Mouse (Mus musculus) CD4-positive, CD25-positive, alpha-beta regulatory T cell, adult 4 months (primary cell): ENCODE measurements around the gene Arhgap9. TPM values are rescaled to one million over a fixed set of nuclear protein-coding genes. Genes with fewer than 3 reads are reported as not detected.

ENCODE experiments used
- ATAC-seq: one replicate; pipeline ENCODE4 v1.8.0; 2017
- polyA plus RNA-seq, 2 experiments: library from polyadenylated mRNA; unstranded; fragments of 100-300 nt; shearing (Covaris generic); gene quantifications; one replicate each; pipeline ENCODE4 v1.2.1; 2017

The Arhgap9 gene
- 100 to 1,000 TPM in 1 of 2 experiments, 10 to 100 TPM in 1; 92.4 to 118 TPM for polyA plus RNA-seq

GRCm38 (mm10) chr10:127321621-127322020 lies at the start of gene Arhgap9:
Gene Arhgap9, plus strand, starts transcription at chr10:127321964.
- peak; percentile 62 for ATAC-seq

DNA sequence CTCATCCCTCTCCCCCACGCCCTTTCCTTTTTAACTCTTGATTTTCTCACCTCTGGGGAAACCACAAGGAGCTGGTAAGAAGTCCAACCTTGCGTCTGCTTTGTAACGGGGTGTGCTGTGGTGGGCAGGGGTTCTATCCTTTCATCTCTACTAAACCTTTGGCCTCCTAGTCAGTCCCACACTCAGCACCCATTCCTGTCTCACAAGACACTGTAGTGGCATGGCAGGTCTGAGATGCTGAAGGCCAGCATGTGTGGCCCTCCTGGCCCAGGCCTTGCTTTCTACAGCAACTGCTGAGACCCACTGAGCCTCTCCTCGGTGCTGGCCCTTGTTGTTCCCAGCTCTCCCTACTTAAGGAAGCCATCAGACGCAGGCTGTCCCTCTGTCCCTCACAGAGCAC lies 49.4 kb upstream of the Arhgap9 start:
- ATAC-seq: no peak

GRCm38 (mm10) chr10:127274261-127275022 lies 47.3 kb upstream of the Arhgap9 start:
- ATAC-seq: no peak

DNA sequence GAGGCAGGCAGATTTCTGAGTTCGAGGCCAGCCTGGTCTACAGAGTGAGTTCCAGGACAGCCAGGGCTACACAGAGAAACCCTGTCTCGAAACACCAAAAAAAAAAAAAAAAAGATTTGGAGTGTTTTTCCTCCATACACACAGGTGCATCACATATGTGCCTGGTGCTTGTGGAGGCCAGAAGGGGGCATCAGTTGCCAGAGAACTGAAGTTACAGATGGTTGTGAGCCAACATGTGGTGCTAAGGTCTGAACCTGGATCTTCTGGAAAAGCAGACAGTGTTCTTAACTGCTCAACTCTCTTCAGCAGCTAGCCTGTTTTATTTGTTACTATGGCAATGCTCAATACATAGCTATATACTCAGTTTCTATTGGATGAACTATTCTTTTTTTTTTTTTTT lies 42.0 kb upstream of the Arhgap9 start:
- no peak for ATAC-seq

- ATAC-seq: no peak
Measured at GRCm38 (mm10) chr10:127281316-127281715, 40.4 kb upstream of the Arhgap9 start.

DNA sequence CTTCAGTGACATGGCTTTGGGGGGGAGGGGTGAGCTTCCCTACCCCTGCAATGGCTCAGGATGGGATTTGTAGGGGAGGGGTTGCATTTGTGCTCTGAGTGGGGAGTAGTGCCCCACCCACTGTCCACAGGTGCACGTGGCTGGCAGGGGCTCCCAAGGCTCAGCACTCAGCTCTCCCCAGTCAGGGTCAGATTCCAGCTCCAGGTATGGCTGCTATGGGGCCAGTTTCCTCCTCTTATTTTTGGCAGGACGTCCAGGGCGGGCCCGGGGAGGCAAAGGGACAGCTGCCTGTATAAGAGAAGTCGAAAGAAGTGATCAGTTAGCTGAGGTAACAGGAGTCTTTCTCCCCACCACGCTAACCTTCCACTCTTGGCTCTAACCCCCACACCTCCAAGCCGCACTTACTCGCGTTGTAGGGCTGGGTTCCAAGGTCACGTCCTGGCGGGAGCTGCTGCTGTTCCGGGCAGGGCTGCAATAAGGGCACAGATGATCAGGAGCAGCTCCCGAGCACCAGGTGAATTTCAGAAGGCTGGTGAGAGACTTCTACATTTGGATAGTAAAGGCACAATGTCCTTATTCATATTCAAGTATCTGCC lies 39.0 kb upstream of the Arhgap9 start:
- no peak for ATAC-seq

GRCm38 (mm10) chr10:127284105-127284622 lies 37.6 kb upstream of the Arhgap9 start:
- ATAC-seq: no peak

GRCm38 (mm10) chr10:127284724-127285500 lies 36.9 kb upstream of the Arhgap9 start:
- ATAC-seq: no peak

GRCm38 (mm10) chr10:127285644-127286043 lies 36.1 kb upstream of the Arhgap9 start:
- no peak for ATAC-seq

- no peak for ATAC-seq
Measured at GRCm38 (mm10) chr10:127286194-127286593, 35.6 kb upstream of the Arhgap9 start.

- no peak for ATAC-seq
Measured at GRCm38 (mm10) chr10:127286730-127287129, 35.0 kb upstream of the Arhgap9 start.

- ATAC-seq: no peak
Measured at GRCm38 (mm10) chr10:127287271-127287935, 34.4 kb upstream of the Arhgap9 start.

DNA sequence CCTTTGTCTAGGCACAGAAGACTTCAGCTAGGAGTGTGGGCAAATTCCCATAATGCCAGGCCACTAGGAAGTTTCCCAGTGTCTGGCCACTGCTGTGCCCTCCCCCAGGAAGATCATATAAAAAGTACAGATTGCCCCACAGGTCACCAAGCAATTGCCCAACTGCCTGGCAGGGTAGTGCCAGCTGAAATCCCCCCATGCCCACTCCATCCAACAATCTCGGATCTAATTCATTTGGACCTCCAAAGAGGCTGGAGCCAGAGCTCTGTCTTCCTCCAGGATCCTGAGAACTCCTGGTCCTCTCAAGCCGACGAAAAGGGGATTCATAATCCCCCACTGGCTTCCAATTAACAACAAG lies 33.8 kb upstream of the Arhgap9 start:
- no peak for ATAC-seq

GRCm38 (mm10) chr10:127288328-127288799 lies 33.4 kb upstream of the Arhgap9 start:
- ATAC-seq: no peak

GRCm38 (mm10) chr10:127288800-127289572 lies 32.8 kb upstream of the Arhgap9 start, which contains the start of gene Mbd6:
Gene Mbd6, minus strand, starts transcription at chr10:127289018.
- peak; percentile 28 for ATAC-seq

- ATAC-seq: peak; percentile 33
Measured at GRCm38 (mm10) chr10:127289573-127290191, 32.1 kb upstream of the Arhgap9 start.

GRCm38 (mm10) chr10:127290307-127290929 lies 31.3 kb upstream of the Arhgap9 start:
- ATAC-seq: peak; percentile 81

DNA sequence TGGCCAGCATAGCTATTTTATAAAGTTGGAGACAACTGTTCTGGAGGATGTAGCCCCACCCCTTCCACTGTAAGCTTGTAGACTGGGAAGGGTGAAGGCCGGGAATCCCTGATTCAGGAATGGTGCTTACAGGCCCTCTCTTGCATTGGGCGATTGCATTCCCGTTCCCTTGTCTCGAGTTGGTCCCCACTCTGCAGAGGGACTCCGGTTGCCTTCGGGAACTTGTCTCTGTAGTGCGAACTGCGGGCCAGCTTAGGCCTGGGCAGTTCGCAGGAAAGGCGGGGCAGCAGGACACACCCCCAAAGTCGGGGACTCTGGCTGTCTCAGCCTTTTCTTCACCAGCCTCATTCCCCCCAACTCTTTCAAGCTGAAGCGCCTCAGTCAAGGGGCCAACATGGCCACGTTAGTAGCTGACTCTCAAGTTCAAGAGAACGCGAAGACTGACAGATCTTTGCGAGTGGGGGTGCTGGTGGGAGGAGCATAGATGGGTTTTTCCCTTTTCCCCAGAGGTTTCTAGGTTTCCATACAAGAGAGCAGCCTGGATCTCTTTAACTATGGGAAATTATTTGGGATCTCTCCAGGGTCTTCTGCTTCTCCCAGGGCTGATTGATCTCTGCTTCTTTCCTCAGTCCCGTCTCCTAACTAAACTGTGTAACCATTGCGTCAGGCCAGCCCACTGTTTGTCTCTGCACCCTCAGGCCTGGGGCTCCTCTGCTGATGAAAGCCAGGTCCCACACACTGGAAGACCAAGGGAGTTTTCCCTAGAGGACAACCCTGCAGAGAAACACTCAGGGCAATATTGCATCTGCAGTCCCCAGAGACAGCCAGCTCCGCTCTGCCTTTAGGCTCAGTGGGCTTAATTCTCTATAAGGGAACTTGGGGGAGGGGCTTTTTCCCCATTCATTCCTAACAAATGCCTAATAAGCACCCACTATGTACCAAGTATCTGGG lies 30.6 kb upstream of the Arhgap9 start:
- ATAC-seq: peak; percentile 20

DNA sequence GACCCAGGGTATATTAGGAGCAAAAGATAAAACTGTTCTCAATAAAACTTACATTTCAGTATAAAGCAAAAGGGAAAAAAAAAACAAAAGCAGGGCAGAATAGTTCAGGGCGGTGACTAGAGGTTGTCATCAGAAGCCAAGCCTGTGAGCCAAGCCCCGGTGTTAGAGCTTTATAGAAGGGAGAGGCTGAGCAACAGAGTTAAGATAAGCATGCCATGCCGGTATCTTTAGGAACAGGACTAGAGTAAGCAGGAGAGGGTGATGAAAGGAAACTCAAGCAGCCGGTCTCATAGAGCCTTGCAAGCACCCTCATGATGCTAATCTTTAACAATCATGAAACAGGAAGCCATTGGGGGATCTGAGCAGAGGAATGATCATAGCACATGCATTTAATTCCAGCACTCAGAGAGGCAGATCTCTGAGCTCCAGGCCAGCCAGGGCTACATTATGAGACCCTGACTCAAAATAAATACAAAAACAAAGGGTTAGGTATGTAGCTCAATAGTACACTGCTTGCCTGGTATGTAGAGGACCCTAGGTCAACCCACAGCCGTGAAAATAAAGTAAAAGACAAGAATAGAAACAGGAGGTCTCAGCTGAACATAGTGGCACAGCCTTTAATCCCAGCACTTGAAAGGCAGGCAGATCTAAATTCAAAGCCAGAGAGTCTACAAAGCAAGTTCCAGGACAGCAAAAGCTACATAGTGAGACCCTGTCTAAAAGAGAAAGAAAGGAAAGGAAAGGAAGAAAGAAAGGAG lies 29.7 kb upstream of the Arhgap9 start:
- ATAC-seq: no peak
